Mouse (Mus musculus): ENCODE results near the gene Wipf1. TPM values are rescaled to one million over a fixed set of nuclear protein-coding genes. Genes with fewer than 3 reads are reported as not detected.
"Not testable (repeated sequence)": the region's sequence is repeated elsewhere in the genome, so short reads cannot be mapped to it uniquely, and the experiment has no call there.

Wipf1 gene
- polyA plus RNA-seq, 1 experiment from 2014 or later, result 1.9 TPM

GRCm38 (mm10) chr2:73561665-73562063 is 32.1 kb upstream of the Wipf1 start:
- H3K27me3 ChIP-seq, result no peaks in the 10 kb centered on the region
- peak; percentile 69 for ATAC-seq (replicated peaks)

GRCm38 (mm10) chr2:73560899-73561664 is 31.5 kb upstream of the Wipf1 start:
- H3K4me2 ChIP-seq (replicated peaks), result peak overlapping the region; percentile 64
- peaks cover 9% of the 10 kb centered on the region; the same call in 1 of the 2 replicates for H3K4me1 ChIP-seq
- ATAC-seq (replicated peaks), result peak; percentile 65
- no peak overlapping the region for H3K27ac ChIP-seq (replicated peaks)
- H3K36me3 ChIP-seq, result no peaks in the 10 kb centered on the region
- no peaks in the 10 kb centered on the region for H3K9me3 ChIP-seq
- H3K27me3 ChIP-seq, result no peaks in the 10 kb centered on the region
- H3K9ac ChIP-seq (replicated peaks), result peak overlapping the region; percentile 42
- peak overlapping the region; percentile 39 for H3K4me3 ChIP-seq
- under 1% methylated on average over 23 of the region's 23 CpGs for WGBS

More at GRCm38 (mm10) chr2:73561665-73562063, 32.1 kb upstream of the Wipf1 start:
- Histone ChIP-seq H3K9me3 (no peaks in the 10 kb centered on the region), H3K4me2 (replicated peaks) (peak overlapping the region; percentile 64), H3K9ac (replicated peaks) (0 out of 2 replicates have a peak overlapping the region, but pooled peaks have one; percentile 23), H3K4me3 (peak overlapping the region; percentile 39), H3K4me1 (peaks cover 9% of the 10 kb centered on the region; the same call in 1 of the 2 replicates), H3K36me3 (no peaks in the 10 kb centered on the region), H3K27ac (replicated peaks) (no peak overlapping the region)
- WGBS, result 2% methylated on average over 8 of the region's 8 CpGs

GRCm38 (mm10) chr2:73560445-73560844 is 30.9 kb upstream of the Wipf1 start:
- Histone ChIP-seq H3K4me2 (replicated peaks) (peak overlapping the region; percentile 64), H3K9ac (replicated peaks) (no peak overlapping the region), H3K36me3 (no peaks in the 10 kb centered on the region), H3K27me3 (no peaks in the 10 kb centered on the region), H3K27ac (replicated peaks) (no peak overlapping the region), H3K9me3 (no peaks in the 10 kb centered on the region), H3K4me3 (peak overlapping the region; percentile 39), H3K4me1 (peaks cover 9% of the 10 kb centered on the region; the same call in 1 of the 2 replicates)
- WGBS, result 39% methylated on average over 7 of the region's 7 CpGs
- ATAC-seq (replicated peaks), result no peak

GRCm38 (mm10) chr2:73557956-73558355 is 28.4 kb upstream of the Wipf1 start:
- Histone ChIP-seq H3K4me3 (no peak overlapping the region), H3K27me3 (no peaks in the 10 kb centered on the region), H3K4me1 (peaks cover 9% of the 10 kb centered on the region; the same call in 1 of the 2 replicates), H3K9ac (replicated peaks) (no peak overlapping the region), H3K36me3 (no peaks in the 10 kb centered on the region), H3K27ac (replicated peaks) (no peak overlapping the region), H3K4me2 (replicated peaks) (no peak overlapping the region), H3K9me3 (no peaks in the 10 kb centered on the region)
- ATAC-seq (replicated peaks), result no peak
- 88% methylated on average over 8 of the region's 8 CpGs for WGBS

- ATAC-seq (replicated peaks), result not testable (repeated sequence)
Measured at GRCm38 (mm10) chr2:73557061-73557460, 27.5 kb upstream of the Wipf1 start.

GRCm38 (mm10) chr2:73554389-73554788 is 24.9 kb upstream of the Wipf1 start:
- WGBS, result 57% methylated on average over 3 of the region's 3 CpGs
- H3K4me1 ChIP-seq, result no peaks in the 10 kb centered on the region
- no peak overlapping the region for H3K4me2 ChIP-seq (replicated peaks)
- no peaks in the 10 kb centered on the region for H3K36me3 ChIP-seq
- H3K27me3 ChIP-seq, result no peaks in the 10 kb centered on the region
- no peaks in the 10 kb centered on the region for H3K9me3 ChIP-seq
- no peak overlapping the region for H3K9ac ChIP-seq (replicated peaks)
- no peak overlapping the region for H3K4me3 ChIP-seq
- H3K27ac ChIP-seq (replicated peaks), result no peak overlapping the region
- ATAC-seq (replicated peaks), result no peak

More at GRCm38 (mm10) chr2:73557061-73557460, 27.5 kb upstream of the Wipf1 start:
- H3K4me3 ChIP-seq; H3K36me3 ChIP-seq; H3K27ac ChIP-seq (replicated peaks); H3K4me1 ChIP-seq; H3K27me3 ChIP-seq; H3K4me2 ChIP-seq (replicated peaks); H3K9me3 ChIP-seq; H3K9ac ChIP-seq (replicated peaks): not testable (repeated sequence)
- 94% methylated on average over 3 of the region's 3 CpGs for WGBS

GRCm38 (mm10) chr2:73552926-73553325 is 23.4 kb upstream of the Wipf1 start:
- no peak for ATAC-seq (replicated peaks)
- H3K36me3 ChIP-seq, result no peaks in the 10 kb centered on the region

GRCm38 (mm10) chr2:73550725-73551124 is 21.2 kb upstream of the Wipf1 start:
- H3K9me3 ChIP-seq, result no peaks in the 10 kb centered on the region
- no peak overlapping the region for H3K4me3 ChIP-seq
- no peak overlapping the region for H3K9ac ChIP-seq (replicated peaks)
- H3K27ac ChIP-seq (replicated peaks), result no peak overlapping the region
- no peak; the same call in 1 of the 2 replicates for ATAC-seq (replicated peaks)
- H3K4me1 ChIP-seq, result no peaks in the 10 kb centered on the region
- 24% methylated on average over 6 of the region's 6 CpGs for whole genome bisulfite sequencing
- H3K27me3 ChIP-seq, result no peaks in the 10 kb centered on the region
- no peaks in the 10 kb centered on the region for H3K36me3 ChIP-seq
- peak overlapping the region; percentile 27 for H3K4me2 ChIP-seq (replicated peaks)

More at GRCm38 (mm10) chr2:73552926-73553325, 23.4 kb upstream of the Wipf1 start:
- Histone ChIP-seq H3K9me3 (no peaks in the 10 kb centered on the region), H3K9ac (replicated peaks) (no peak overlapping the region), H3K27me3 (no peaks in the 10 kb centered on the region), H3K4me2 (replicated peaks) (no peak overlapping the region), H3K4me1 (no peaks in the 10 kb centered on the region), H3K4me3 (no peak overlapping the region), H3K27ac (replicated peaks) (no peak overlapping the region)
- WGBS, result 72% methylated on average over 3 of the region's 3 CpGs

GRCm38 (mm10) chr2:73548542-73548941 is 19.0 kb upstream of the Wipf1 start:
- WGBS, result 51% methylated on average over 2 of the region's 2 CpGs
- Histone ChIP-seq H3K4me1 (no peaks in the 10 kb centered on the region), H3K4me2 (replicated peaks) (no peak overlapping the region), H3K36me3 (no peaks in the 10 kb centered on the region), H3K27me3 (no peaks in the 10 kb centered on the region), H3K4me3 (no peak overlapping the region), H3K9ac (replicated peaks) (no peak overlapping the region), H3K27ac (replicated peaks) (no peak overlapping the region), H3K9me3 (no peaks in the 10 kb centered on the region)
- ATAC-seq (replicated peaks), result no peak

GRCm38 (mm10) chr2:73547256-73547655 is 17.7 kb upstream of the Wipf1 start:
- Histone ChIP-seq H3K9me3 (no peaks in the 10 kb centered on the region), H3K9ac (replicated peaks) (no peak overlapping the region), H3K4me2 (replicated peaks) (no peak overlapping the region), H3K27me3 (no peaks in the 10 kb centered on the region), H3K27ac (replicated peaks) (no peak overlapping the region), H3K4me3 (no peak overlapping the region), H3K36me3 (no peaks in the 10 kb centered on the region), H3K4me1 (no peaks in the 10 kb centered on the region)
- WGBS, result 93% methylated on average over 4 of the region's 4 CpGs
- ATAC-seq (replicated peaks), result no peak

- Histone ChIP-seq H3K27me3 (no peaks in the 10 kb centered on the region), H3K4me1 (no peaks in the 10 kb centered on the region), H3K36me3 (no peaks in the 10 kb centered on the region), H3K27ac (replicated peaks) (no peak overlapping the region), H3K4me2 (replicated peaks) (no peak overlapping the region), H3K4me3 (no peak overlapping the region), H3K9me3 (no peaks in the 10 kb centered on the region), H3K9ac (replicated peaks) (no peak overlapping the region)
- WGBS, result 86% methylated on average over 2 of the region's 2 CpGs
- no peak; the same call in 1 of the 2 replicates for ATAC-seq (replicated peaks)
Measured at GRCm38 (mm10) chr2:73545556-73545955, 16.0 kb upstream of the Wipf1 start.

GRCm38 (mm10) chr2:73540450-73541162 is 11.1 kb upstream of the Wipf1 start:
- H3K9ac ChIP-seq (replicated peaks), result no peak overlapping the region
- no peaks in the 10 kb centered on the region for H3K27me3 ChIP-seq
- H3K4me1 ChIP-seq, result no peaks in the 10 kb centered on the region
- no peak overlapping the region for H3K27ac ChIP-seq (replicated peaks)
- no peak overlapping the region for H3K4me3 ChIP-seq
- no peaks in the 10 kb centered on the region for H3K9me3 ChIP-seq
- 40% methylated on average over 16 of the region's 16 CpGs for WGBS
- ATAC-seq (replicated peaks), result no peak
- H3K4me2 ChIP-seq (replicated peaks), result no peak overlapping the region
- H3K36me3 ChIP-seq, result no peaks in the 10 kb centered on the region

Data from forebrain, embryonic 15.5 days (tissue).